Mouse (Mus musculus) midbrain, embryonic 14.5 days (tissue): ENCODE results near the gene Slc16a5. TPM values are rescaled to one million over a fixed set of nuclear protein-coding genes. Genes with fewer than 3 reads are reported as not detected.
A peak's percentile ranks its signal among the peaks of the same experiment; 100 is the strongest.

Experiments
- ATAC-seq: fragments of 200-750 bp; cut with Nextera tagmentation; 2 replicates; pipeline ENCODE4 v1.8.0; 2017; ENCODE audit warnings: moderate number of reproducible peaks, moderate library complexity; ENCODE audit not compliant: low FRiP score, low TSS enrichment
- DNase-seq: peaks from one replicate; pipeline ENCODE4 v3.0.0-alpha.2; 2015
- H3K27ac ChIP-seq: fragments of 300-500 bp; sonication (generic); replicated peaks from 2 replicates; pipeline ENCODE4 v1.5.1; 2014; ENCODE audit warnings: mild to moderate bottlenecking, low read depth, low read length, moderate library complexity
- H3K27me3 ChIP-seq: fragments of 300-500 bp; sonication (generic); 2 replicates; pipeline ENCODE4 v1.6.1; 2014; ENCODE audit warnings: low read length, control low read depth, mixed read lengths; ENCODE audit not compliant: control insufficient read depth, insufficient read depth
- H3K36me3 ChIP-seq: fragments of 300-500 bp; sonication (generic); 2 replicates; pipeline ENCODE4 v1.6.1; 2014; ENCODE audit warnings: low read length, control low read depth; ENCODE audit not compliant: control insufficient read depth, insufficient read depth
- H3K4me1 ChIP-seq: fragments of 300-500 bp; sonication (generic); 2 replicates; pipeline ENCODE4 v1.6.1; 2014; ENCODE audit warnings: mild to moderate bottlenecking, antibody characterized with exemption, low read length, control low read depth; ENCODE audit not compliant: control insufficient read depth, insufficient read depth
- H3K4me2 ChIP-seq: fragments of 300-500 bp; sonication (generic); 2 replicates; pipeline ENCODE4 v1.6.1; 2014; ENCODE audit warnings: mild to moderate bottlenecking, low read length, moderate library complexity
- H3K4me3 ChIP-seq: fragments of 300-500 bp; sonication (generic); replicated peaks from 2 replicates; pipeline ENCODE4 v1.5.1; 2014; ENCODE audit warnings: low read depth, low read length
- H3K9ac ChIP-seq: fragments of 300-500 bp; sonication (generic); replicated peaks from 2 replicates; pipeline ENCODE4 v1.6.1; 2014; ENCODE audit warnings: mild to moderate bottlenecking, low read length, moderate library complexity
- H3K9me3 ChIP-seq: fragments of 300-500 bp; sonication (generic); 2 replicates; pipeline ENCODE4 v1.6.1; 2016; ENCODE audit warnings: low read length, control low read depth, mixed read lengths; ENCODE audit not compliant: control insufficient read depth
- WGBS: fragments of 180-500 bp; shearing (Covaris S2); extraction: QIAGEN DNeasy Blood & Tissue Kit; methylation state at CpG from one replicate; pipeline ENCODE4 v1.1.7; 2014; 5-methylcytosine and 5-hydroxymethylcytosine counted together
- polyA plus RNA-seq: library from polyadenylated mRNA; unstranded; fragments of >200 nt; fragmentation: Nextera tagmentation; extraction: Ambion mirVana; gene quantifications from 2 replicates; pipeline ENCODE4 v1.2.1, GENCODE M21; 2014

Gene Slc16a5
- polyA plus RNA-seq, 1 experiment from 2014 or later: not detected

- Histone ChIP-seq H3K27me3 (no peaks in the 10 kb centered on the region), H3K9ac (no peak overlapping the region), H3K4me2 (no peak overlapping the region), H3K4me1 (peaks cover 7% of the 10 kb centered on the region), H3K27ac (no peak overlapping the region), H3K9me3 (no peaks in the 10 kb centered on the region), H3K36me3 (peaks cover 9% of the 10 kb centered on the region; the same call in 1 of the 2 replicates), H3K4me3 (no peak overlapping the region)
- no peak for ATAC-seq
- WGBS: 88% methylated on average over 6 of the region's 6 CpGs
- DNase-seq: no peak
Measured at GRCm38 (mm10) chr11:115481553-115482259, 19.4 kb downstream of the Slc16a5 start.

GRCm38 (mm10) chr11:115483278-115483677 lies 21.0 kb downstream of the Slc16a5 start:
- WGBS: 71% methylated on average over 11 of the region's 11 CpGs
- H3K9me3 ChIP-seq: no peaks in the 10 kb centered on the region
- no peak overlapping the region for H3K27ac ChIP-seq
- H3K4me1 ChIP-seq: no peaks in the 10 kb centered on the region
- no peak for DNase-seq
- ATAC-seq: no peak
- H3K9ac ChIP-seq: no peak overlapping the region
- no peak overlapping the region for H3K4me2 ChIP-seq
- peaks cover 13% of the 10 kb centered on the region; the same call in 1 of the 2 replicates for H3K36me3 ChIP-seq
- H3K27me3 ChIP-seq: no peaks in the 10 kb centered on the region
- no peak overlapping the region for H3K4me3 ChIP-seq

- WGBS: 19% methylated on average over 6 of the region's 6 CpGs
- no peak overlapping the region for H3K4me2 ChIP-seq
- H3K4me3 ChIP-seq: no peak overlapping the region
- ATAC-seq (no peak), DNase-seq (peak; percentile 89)
- no peak overlapping the region for H3K9ac ChIP-seq
- H3K36me3 ChIP-seq: peaks cover 16% of the 10 kb centered on the region; the same call in 1 of the 2 replicates
- no peaks in the 10 kb centered on the region for H3K4me1 ChIP-seq
- H3K9me3 ChIP-seq: no peaks in the 10 kb centered on the region
- H3K27ac ChIP-seq: no peak overlapping the region
- H3K27me3 ChIP-seq: no peaks in the 10 kb centered on the region
Measured at GRCm38 (mm10) chr11:115483726-115484125, 21.5 kb downstream of the Slc16a5 start.

GRCm38 (mm10) chr11:115485155-115485554 lies 22.9 kb downstream of the Slc16a5 start:
- Histone ChIP-seq H3K4me2 (no peak overlapping the region), H3K27me3 (no peaks in the 10 kb centered on the region), H3K4me3 (no peak overlapping the region), H3K9ac (no peak overlapping the region), H3K4me1 (no peaks in the 10 kb centered on the region), H3K27ac (no peak overlapping the region), H3K9me3 (no peaks in the 10 kb centered on the region), H3K36me3 (peaks cover 23% of the 10 kb centered on the region)
- WGBS: 26% methylated on average over 12 of the region's 12 CpGs
- ATAC-seq (no peak), DNase-seq (peak; percentile 37)

- ATAC-seq (no peak), DNase-seq (no peak)
- Histone ChIP-seq H3K4me2 (no peak overlapping the region), H3K36me3 (peaks cover 23% of the 10 kb centered on the region), H3K4me1 (peaks cover 17% of the 10 kb centered on the region; the same call in 1 of the 2 replicates), H3K4me3 (no peak overlapping the region), H3K9me3 (no peaks in the 10 kb centered on the region), H3K27me3 (no peaks in the 10 kb centered on the region), H3K27ac (no peak overlapping the region), H3K9ac (no peak overlapping the region)
- WGBS: 88% methylated on average over 19 of the region's 19 CpGs
Measured at GRCm38 (mm10) chr11:115488551-115489104, 26.4 kb downstream of the Slc16a5 start.

GRCm38 (mm10) chr11:115490441-115491355 lies 28.4 kb downstream of the Slc16a5 start:
- Histone ChIP-seq H3K9me3 (no peaks in the 10 kb centered on the region), H3K27me3 (no peaks in the 10 kb centered on the region), H3K4me2 (peak overlapping the region; percentile 70), H3K4me1 (peaks cover 17% of the 10 kb centered on the region; the same call in 1 of the 2 replicates), H3K4me3 (peak overlapping the region; percentile 59), H3K36me3 (peaks cover 23% of the 10 kb centered on the region), H3K27ac (peak overlapping the region; percentile 46; the same call in 1 of the 2 replicates), H3K9ac (peak overlapping the region; percentile 74)
- DNase-seq (no peak), ATAC-seq (no peak; the same call in 1 of the 2 replicates)
- 23% methylated on average over 25 of the region's 25 CpGs for WGBS

GRCm38 (mm10) chr11:115491356-115492083 lies 29.2 kb downstream of the Slc16a5 start, which contains the start of gene Nt5c:
TSS of gene Nt5c (minus strand) at chr11:115491862.
- ATAC-seq: peak; percentile 90

GRCm38 (mm10) chr11:115492387-115492786 lies 30.1 kb downstream of the Slc16a5 start:
- H3K36me3 ChIP-seq: peaks cover 29% of the 10 kb centered on the region
- peaks cover 17% of the 10 kb centered on the region; the same call in 1 of the 2 replicates for H3K4me1 ChIP-seq
- WGBS: 32% methylated on average over 6 of the region's 6 CpGs
- H3K27ac ChIP-seq: no peak overlapping the region
- H3K9me3 ChIP-seq: no peaks in the 10 kb centered on the region
- ATAC-seq (no peak), DNase-seq (no peak)
- H3K4me3 ChIP-seq: peak overlapping the region; percentile 59
- peak overlapping the region; percentile 74 for H3K9ac ChIP-seq
- no peaks in the 10 kb centered on the region for H3K27me3 ChIP-seq
- peak overlapping the region; percentile 70 for H3K4me2 ChIP-seq

More at GRCm38 (mm10) chr11:115491356-115492083, 29.2 kb downstream of the Slc16a5 start, which contains the start of gene Nt5c:
- Histone ChIP-seq H3K36me3 (peaks cover 22% of the 10 kb centered on the region), H3K4me2 (peak within 1 kb of the TSS; percentile 70), H3K4me3 (peak within 1 kb of the TSS; percentile 59), H3K4me1 (peaks cover 17% of the 10 kb centered on the region; the same call in 1 of the 2 replicates), H3K27me3 (no peaks in the 10 kb centered on the region), H3K27ac (peak within 1 kb of the TSS; percentile 87), H3K9me3 (no peaks in the 10 kb centered on the region), H3K9ac (peak within 1 kb of the TSS; percentile 74)
- DNase-seq: peak; percentile 88
- WGBS: under 1% methylated on average over 43 of the region's 43 CpGs
